Mouse (Mus musculus): ENCODE results near the gene Pmm2. TPM values are rescaled to one million over a fixed set of nuclear protein-coding genes. Genes with fewer than 3 reads are reported as not detected.
A peak's percentile ranks its signal among the peaks of the same experiment; 100 is the strongest.

Gene Pmm2
- total RNA-seq, 4 experiments from 2014 or later: 24.6 to 46.4 (median 32.1) TPM

DNA sequence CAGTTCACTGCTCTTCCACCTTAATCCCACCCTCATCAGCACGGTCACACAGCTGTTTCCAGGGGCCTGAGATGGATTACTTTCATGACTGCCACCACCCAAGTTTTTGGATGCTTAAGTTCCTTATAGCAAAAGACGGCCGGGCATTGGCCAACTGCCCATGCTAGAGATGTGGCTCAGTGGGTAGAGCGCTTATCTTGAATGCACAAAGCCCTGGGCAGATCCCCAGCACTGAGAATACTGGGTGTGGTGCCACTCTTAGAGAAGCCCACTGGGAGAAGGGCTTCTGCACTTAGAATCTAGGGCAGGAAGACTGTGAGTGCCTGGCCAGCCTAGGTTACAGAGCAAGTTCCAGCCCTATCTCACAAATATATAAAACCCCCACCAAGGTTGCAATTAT is 41.2 kb downstream of the Pmm2 start:
- no peak for DNase-seq (ENCODE audit: low spot score)

DNA sequence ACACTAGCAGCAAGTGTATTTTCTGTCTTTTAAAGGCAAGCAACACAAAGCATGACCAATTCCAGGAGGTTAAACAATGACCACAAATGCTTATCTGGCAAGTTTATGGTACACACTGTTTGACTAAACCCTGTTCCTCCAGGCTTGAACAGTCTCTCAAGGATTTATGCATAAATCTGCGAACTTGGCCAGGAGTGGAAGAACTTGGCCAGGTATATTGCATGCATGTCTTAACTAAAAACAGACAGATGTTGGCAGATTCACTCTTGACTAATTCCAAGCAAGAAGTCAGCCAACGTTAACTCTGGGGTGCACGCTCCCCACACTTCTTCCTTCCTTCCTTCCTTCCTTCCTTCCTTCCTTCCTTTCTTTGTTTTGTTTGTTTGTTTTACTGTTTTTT is 42.3 kb downstream of the Pmm2 start:
- DNase-seq (ENCODE audit: low spot score): no peak

DNA sequence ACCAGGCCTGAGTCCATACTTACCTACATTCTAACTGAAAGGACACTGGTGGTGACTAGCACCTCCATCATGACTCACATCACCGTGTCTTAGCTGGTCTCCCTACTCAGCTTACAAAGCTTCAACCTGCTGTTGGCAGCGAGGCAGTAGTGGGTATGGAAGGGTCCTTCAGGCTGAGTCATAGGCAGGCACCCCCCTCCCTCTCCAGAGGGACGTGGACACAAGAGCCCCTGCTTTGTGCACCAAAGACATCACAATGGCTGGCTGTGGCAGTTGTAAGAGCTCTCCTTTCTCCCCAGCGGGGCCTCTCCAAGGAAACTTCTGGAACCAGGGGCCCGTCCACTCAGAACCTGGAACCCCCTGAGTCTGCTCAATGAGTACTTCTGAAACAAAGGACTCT is 43.0 kb downstream of the Pmm2 start, which contains the start of gene Gm5767:
TSS of gene Gm5767 (plus strand) at position 301 of the 400 bp plus-strand sequence.
- no peak for DNase-seq (ENCODE audit: low spot score)

DNA sequence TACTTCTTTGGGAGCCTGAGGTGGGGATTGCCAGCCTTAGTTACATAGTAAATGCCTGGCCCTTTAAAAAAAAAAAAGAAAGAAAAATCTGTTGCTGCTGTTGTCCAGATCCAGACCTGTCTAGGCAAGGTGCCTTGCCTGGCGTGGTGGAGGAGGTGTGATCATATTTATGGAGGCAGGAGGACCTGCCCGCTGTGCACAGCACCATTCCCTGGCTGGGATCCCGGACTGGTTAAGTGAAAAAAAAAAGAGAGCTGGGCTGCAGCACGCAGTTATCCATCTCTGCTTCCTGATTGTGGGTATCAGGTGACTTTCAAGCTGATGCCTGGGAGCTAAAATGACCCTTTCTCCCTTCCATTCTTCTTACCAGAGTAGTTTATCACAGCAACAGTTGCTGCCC is 47.6 kb downstream of the Pmm2 start:
- DNase-seq (ENCODE audit: low spot score): no peak

DNA sequence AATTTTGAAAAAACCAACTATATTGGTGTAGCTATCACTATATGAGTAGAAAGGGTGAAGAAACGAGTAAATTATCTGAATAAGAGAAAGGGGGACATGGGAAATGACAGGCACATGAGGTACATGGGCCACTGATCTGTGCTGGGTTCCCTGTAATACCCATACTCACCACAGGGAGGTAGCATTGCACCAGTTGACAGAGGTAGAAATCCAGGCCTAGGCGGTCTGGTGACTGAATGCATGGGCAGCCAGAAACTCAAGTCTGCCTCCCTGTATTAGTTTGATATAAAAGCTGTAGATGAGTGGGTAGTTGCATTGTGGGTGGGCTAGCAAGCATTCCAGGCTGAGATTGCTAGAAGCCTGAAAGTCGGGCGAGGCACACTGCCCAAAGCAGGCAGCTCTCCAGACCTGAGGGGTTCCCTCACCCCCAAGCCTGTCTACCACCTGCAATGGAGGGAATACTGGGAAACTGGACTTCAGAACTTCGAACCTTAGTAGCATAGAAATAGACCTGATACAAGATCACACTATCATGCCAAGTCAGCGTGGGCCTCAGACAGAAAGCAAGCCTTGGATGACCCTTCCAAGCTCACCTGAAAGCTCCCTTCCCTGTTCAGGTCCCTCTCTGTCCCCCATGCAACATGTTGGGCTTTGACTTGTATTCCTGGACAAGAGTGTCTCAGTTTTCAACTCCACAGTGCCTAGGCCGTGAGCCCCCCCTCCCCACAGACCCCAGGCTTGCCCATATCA is 48.8 kb downstream of the Pmm2 start:
- DNase-seq (ENCODE audit: low spot score): peak; percentile 80

DNA sequence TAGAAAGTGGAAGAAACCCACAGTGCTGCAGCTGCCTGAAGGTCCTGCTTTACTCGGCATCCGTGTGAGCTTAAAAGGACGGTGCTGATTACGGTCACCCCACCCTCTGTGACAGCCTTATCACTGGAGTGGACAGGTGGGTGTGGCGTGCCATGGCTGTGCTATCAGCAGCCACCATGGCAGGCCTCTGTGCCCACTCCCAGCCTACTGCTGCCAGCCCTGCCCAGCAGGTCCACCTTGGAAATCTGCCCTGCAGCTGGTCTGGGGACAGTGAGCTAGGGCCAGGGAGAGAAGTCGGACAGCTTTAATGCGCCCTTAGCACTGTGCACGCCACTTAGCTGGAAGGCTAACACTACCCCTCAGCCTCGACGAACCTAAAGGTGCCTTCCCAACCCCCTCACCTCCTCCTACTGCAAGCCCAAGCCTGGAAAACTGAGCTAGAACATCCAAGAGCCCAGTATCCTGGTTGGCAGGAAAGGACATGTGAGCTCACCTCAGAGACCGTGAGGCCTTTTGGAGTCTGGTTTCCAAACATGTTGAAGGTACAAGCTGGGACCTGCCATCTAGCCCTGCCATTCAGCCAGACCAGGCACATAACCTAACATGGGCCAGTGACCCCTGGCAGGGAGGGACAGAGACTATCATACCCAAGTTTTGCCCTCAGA is 49.5 kb downstream of the Pmm2 start:
- DNase-seq (ENCODE audit: low spot score): no peak

DNA sequence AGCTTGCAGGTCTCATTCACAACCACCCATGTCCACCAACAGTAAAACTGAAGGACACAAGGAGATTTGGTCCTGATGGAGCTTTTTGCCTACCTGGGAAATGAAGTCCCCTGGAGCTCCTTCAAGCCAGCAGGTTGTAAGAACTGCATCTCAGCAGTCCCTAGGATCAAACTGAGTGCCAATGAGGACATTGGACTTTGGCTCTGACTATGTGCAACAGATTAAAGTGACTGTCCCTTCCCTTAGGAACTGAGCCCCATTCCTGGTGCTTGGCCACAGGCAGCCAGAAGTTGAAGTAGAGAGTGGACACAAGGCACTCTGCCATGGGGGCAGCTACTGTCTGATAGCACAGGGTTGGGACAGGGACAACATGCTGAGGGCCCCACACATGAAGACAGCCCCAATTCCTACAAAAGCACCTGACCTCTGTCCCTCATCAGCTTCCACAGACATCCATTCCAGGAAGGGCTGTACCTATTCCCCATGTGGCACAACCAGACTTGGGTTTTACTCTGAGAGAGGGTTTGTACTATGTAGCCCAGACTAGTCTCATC is 50.2 kb downstream of the Pmm2 start:
- no peak for DNase-seq (ENCODE audit: low spot score)

DNA sequence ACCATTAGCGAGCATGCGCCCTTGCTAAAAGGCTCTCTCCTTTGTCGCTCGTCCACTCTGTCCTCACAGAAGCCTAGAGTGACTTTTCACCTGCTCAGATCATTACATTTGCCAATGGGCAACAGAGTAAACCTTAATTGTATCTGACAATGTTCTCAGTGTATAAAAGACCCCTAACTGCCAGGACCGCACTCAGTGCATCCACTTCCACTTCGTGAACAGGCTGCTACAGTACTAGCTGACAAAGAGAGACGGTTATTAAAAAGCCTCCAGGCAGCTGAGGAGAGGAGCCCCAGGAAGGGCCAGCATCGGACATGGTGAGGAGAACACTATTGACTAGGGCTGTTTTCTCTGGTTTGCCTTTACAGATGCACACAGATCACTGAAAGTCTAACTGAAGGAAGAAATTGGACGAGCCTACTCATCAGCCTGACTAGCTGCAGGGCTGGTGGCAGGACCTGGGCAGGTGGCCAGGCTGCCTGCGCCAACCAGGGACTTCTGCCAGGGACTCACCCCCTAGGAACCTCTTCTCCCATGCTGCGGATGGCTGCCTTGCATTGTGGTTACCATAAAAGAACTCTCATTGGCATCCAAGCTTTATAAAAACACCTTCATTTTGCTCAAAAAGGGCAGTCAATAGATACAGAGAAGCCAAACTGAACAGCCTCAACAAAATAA is 52.6 kb downstream of the Pmm2 start:
- peak; percentile 46 for DNase-seq (ENCODE audit: low spot score)

DNA sequence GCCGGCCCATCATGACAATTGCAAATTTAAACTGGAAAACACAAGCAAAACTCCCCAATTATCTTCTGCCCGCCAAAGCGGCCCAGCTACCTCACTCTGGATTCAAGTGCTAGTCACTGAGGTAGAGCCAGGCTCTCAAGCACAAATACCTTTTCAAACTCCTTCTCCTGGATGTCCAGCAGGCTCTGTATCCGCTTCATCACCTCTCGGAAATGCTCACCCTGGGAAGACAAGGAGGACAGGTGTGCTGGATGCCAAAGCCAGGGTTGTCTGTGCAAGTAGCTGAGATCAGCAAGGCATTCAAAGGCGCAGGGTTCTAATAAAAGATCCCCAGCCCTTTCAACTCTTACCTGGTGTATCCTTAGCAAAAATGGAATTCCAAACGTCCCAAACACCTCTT is 53.7 kb downstream of the Pmm2 start:
- DNase-seq (ENCODE audit: low spot score): no peak

DNA sequence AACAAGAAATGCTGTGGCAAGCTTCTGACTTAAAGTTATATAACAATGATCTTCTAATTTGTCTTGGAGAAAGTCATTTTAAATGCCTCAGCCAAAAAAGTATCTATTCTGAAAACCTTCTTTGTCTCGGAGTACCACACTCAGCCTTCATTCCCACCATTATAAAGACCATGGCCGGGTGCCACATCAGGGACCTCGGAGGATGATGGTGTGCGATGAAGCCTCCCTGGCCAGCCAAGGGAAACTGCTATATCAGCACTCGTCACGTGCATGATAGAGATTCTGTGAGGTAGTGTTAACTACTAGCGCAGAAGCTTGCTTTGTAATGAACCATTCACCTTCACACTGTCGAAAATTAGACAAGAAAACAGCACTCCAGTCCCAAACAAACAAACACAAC is 62.1 kb downstream of the Pmm2 start:
- no peak for DNase-seq (ENCODE audit: low spot score)

DNA sequence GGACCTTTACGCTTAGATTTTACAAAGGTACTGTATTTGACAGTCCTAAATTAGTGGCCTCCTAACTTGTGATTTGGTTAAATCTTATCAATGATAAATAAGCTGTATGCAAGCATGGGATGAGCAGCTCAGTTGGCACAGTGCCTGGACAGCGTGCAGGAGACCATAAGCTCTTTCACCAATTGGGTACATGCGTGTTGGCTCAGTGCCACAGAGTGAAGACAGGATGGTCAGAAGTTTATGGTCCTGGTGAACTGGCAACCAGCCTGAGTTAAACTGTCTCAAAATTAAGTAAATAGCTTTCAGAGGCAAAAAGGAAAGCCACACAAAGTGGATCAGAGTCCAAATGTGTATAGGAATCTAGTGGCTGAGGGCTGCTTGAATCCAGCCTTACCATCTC is 63.1 kb downstream of the Pmm2 start:
- DNase-seq (ENCODE audit: low spot score): no peak

DNA sequence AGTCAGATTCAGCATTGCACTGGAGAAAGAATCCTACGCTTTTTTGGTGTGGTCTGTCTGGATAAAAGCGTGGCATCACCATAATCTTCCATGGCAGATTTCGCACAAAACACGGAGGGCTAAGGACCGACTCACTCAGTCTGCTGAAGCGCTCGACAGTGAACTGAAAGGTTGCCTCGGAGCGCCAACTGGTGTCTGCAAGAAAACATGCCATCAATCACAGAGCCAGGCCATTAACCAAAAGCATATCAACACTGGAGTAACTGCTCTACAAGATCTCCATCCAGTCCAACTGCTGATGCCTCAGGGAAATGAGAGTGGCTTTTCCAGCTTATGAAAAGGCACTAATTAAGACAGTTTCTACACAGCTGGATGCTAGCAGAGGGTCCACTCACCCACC is 74.5 kb downstream of the Pmm2 start:
- DNase-seq (ENCODE audit: low spot score): no peak

Small RNAs within 50 kb of the gene (microRNA-seq; reads per million reads assigned to microRNA genes)
- not detected for gene Gm22137

Other genes with a start within 250 kb of the Pmm2 start
- gene Tmem114, start 212.5 kb upstream of the Pmm2 start, total RNA-seq (2022): not detected
- 10 to 100 TPM; 30.7 to 41.3 (median 34.9) TPM for gene Mettl22, start 166.9 kb upstream of the Pmm2 start, total RNA-seq (2022)
- 10 to 100 TPM in 3 of 4 experiments, 1 to 10 TPM in 1; 9.1 to 18.3 (median 14.6) TPM for gene Abat, start 124.2 kb upstream of the Pmm2 start, total RNA-seq (2022)
- 10 to 100 TPM; 18.9 to 23.3 (median 20.1) TPM for gene Tmem186, start within 50 bp of the Pmm2 start, total RNA-seq (2022)
- 10 to 100 TPM; 10.1 to 17.9 (median 13.4) TPM for gene Carhsp1, start 34.5 kb downstream of the Pmm2 start, total RNA-seq (2022)
- gene Gm5767, start 43.1 kb downstream of the Pmm2 start, total RNA-seq (2022): not detected
- gene Usp7, start 154.6 kb downstream of the Pmm2 start, total RNA-seq (2022): 10 to 100 TPM; 42.9 to 59.2 (median 48.1) TPM
- 100 to 1,000 TPM; 121 to 130 (median 129) TPM for gene 1810013L24Rik, start 192.4 kb downstream of the Pmm2 start, total RNA-seq (2022)